Mouse (Mus musculus) bone marrow macrophage, adult 2 months (primary cell): ENCODE data around the gene Tmed10.

Source experiments
- CTCF ChIP-seq: IDR thresholded peaks from 2 replicates; pipeline ENCODE4 v1.5.1; 2012; ENCODE audit warnings: low read depth, mild to moderate bottlenecking, low read length, moderate library complexity
- POLR2A ChIP-seq: IDR thresholded peaks from 2 replicates; pipeline ENCODE4 v1.6.1; 2012; ENCODE audit warnings: mild to moderate bottlenecking, low read depth, low read length, borderline replicate concordance

- TF ChIP-seq CTCF (no peak), POLR2A (no peak)
Observed at GRCm38 (mm10) chr12:85420945-85421344, 46.3 kb upstream of the Tmed10 start.
